Mouse (Mus musculus): ENCODE measurements around the gene Cers3. TPM values are rescaled to one million over a fixed set of nuclear protein-coding genes. Genes with fewer than 3 reads are reported as not detected.

Cers3 gene
- polyA plus RNA-seq (2015; fragmentation: Nextera tagmentation; extraction: Ambion mirVana): 0.46 and 0.57 TPM in 2 replicates

GRCm38 (mm10) chr7:66743377-66743781, at the start of gene Cers3:
Cers3 (plus strand) TSS chr7:66743504.
- H3K27ac ChIP-seq: no peak within 1 kb of the TSS
- no peak for ATAC-seq
- no peak within 1 kb of the TSS for H3K4me3 ChIP-seq
- no peaks in the 10 kb centered on the region for H3K4me1 ChIP-seq
- H3K36me3 ChIP-seq (ENCODE audit: poor library complexity, severe bottlenecking): no peaks in the 10 kb centered on the region
- no peak within 1 kb of the TSS for H3K9ac ChIP-seq
- no peak within 1 kb of the TSS for H3K4me2 ChIP-seq
- no peaks in the 10 kb centered on the region for H3K27me3 ChIP-seq
- 82% methylated on average over 9 of the region's 9 CpGs for WGBS
- H3K9me3 ChIP-seq (replicated peaks): no peaks in the 10 kb centered on the region

- 83% methylated on average over 7 of the region's 7 CpGs for WGBS
- Histone ChIP-seq H3K4me3 (no peak overlapping the region), H3K9ac (no peak overlapping the region), H3K9me3 (replicated peaks) (no peaks in the 10 kb centered on the region), H3K4me2 (no peak overlapping the region), H3K4me1 (peaks cover 5% of the 10 kb centered on the region; the same call in 1 of the 2 replicates), H3K27me3 (no peaks in the 10 kb centered on the region), H3K27ac (no peak overlapping the region), H3K36me3 (ENCODE audit: poor library complexity, severe bottlenecking) (peaks cover 13% of the 10 kb centered on the region; the same call in 1 of the 2 replicates)
- no peak for ATAC-seq
These were observed 48.8 kb upstream of the Cers3 start for GRCm38 (mm10) chr7:66694467-66694866.

- Histone ChIP-seq H3K27ac (no peak overlapping the region), H3K9me3 (replicated peaks) (no peaks in the 10 kb centered on the region), H3K36me3 (ENCODE audit: poor library complexity, severe bottlenecking) (peaks cover 64% of the 10 kb centered on the region), H3K4me3 (no peak overlapping the region), H3K4me1 (no peaks in the 10 kb centered on the region), H3K27me3 (no peaks in the 10 kb centered on the region), H3K4me2 (no peak overlapping the region), H3K9ac (no peak overlapping the region)
- WGBS: 92% methylated on average over 7 of the region's 7 CpGs
- ATAC-seq: no peak
These were observed 40.6 kb upstream of the Cers3 start for GRCm38 (mm10) chr7:66702721-66703120.

GRCm38 (mm10) chr7:66704631-66705030, 38.7 kb upstream of the Cers3 start:
- ATAC-seq: no peak
- peaks cover 67% of the 10 kb centered on the region for H3K36me3 ChIP-seq (ENCODE audit: poor library complexity, severe bottlenecking)

GRCm38 (mm10) chr7:66711166-66711565, 32.1 kb upstream of the Cers3 start:
- no peak for ATAC-seq
- Histone ChIP-seq H3K27me3 (no peaks in the 10 kb centered on the region), H3K4me2 (no peak overlapping the region), H3K27ac (no peak overlapping the region), H3K36me3 (ENCODE audit: poor library complexity, severe bottlenecking) (peaks cover 68% of the 10 kb centered on the region), H3K9me3 (replicated peaks) (no peaks in the 10 kb centered on the region), H3K9ac (no peak overlapping the region), H3K4me1 (no peaks in the 10 kb centered on the region), H3K4me3 (no peak overlapping the region)
- 69% methylated on average over 2 of the region's 2 CpGs for WGBS

More at GRCm38 (mm10) chr7:66704631-66705030, 38.7 kb upstream of the Cers3 start:
- H3K9ac ChIP-seq: no peak overlapping the region
- H3K27me3 ChIP-seq: no peaks in the 10 kb centered on the region
- H3K4me1 ChIP-seq: no peaks in the 10 kb centered on the region
- no peak overlapping the region for H3K4me3 ChIP-seq
- no peaks in the 10 kb centered on the region for H3K9me3 ChIP-seq (replicated peaks)
- H3K4me2 ChIP-seq: no peak overlapping the region
- WGBS: 94% methylated on average over 3 of the region's 3 CpGs
- no peak overlapping the region for H3K27ac ChIP-seq

- peaks cover 11% of the 10 kb centered on the region; the same call in 1 of the 2 replicates for H3K36me3 ChIP-seq (ENCODE audit: poor library complexity, severe bottlenecking)
- no peaks in the 10 kb centered on the region for H3K4me1 ChIP-seq
- H3K9me3 ChIP-seq (replicated peaks): no peaks in the 10 kb centered on the region
- no peak for ATAC-seq
- no peak overlapping the region for H3K27ac ChIP-seq
- no peak overlapping the region for H3K9ac ChIP-seq
- H3K4me3 ChIP-seq: no peak overlapping the region
- no peaks in the 10 kb centered on the region for H3K27me3 ChIP-seq
- H3K4me2 ChIP-seq: no peak overlapping the region
- WGBS: 79% methylated on average over 4 of the region's 4 CpGs
These were observed 18.8 kb upstream of the Cers3 start for GRCm38 (mm10) chr7:66724514-66724913.

GRCm38 (mm10) chr7:66724954-66725353, 18.4 kb upstream of the Cers3 start:
- Histone ChIP-seq H3K9me3 (replicated peaks) (no peaks in the 10 kb centered on the region), H3K36me3 (ENCODE audit: poor library complexity, severe bottlenecking) (peaks cover 11% of the 10 kb centered on the region; the same call in 1 of the 2 replicates), H3K27ac (no peak overlapping the region), H3K4me2 (no peak overlapping the region), H3K9ac (no peak overlapping the region), H3K4me1 (no peaks in the 10 kb centered on the region), H3K27me3 (no peaks in the 10 kb centered on the region), H3K4me3 (no peak overlapping the region)
- WGBS: 91% methylated on average over 6 of the region's 6 CpGs
- ATAC-seq: no peak

- Histone ChIP-seq H3K4me3 (no peak overlapping the region), H3K27me3 (no peaks in the 10 kb centered on the region), H3K27ac (no peak overlapping the region), H3K36me3 (ENCODE audit: poor library complexity, severe bottlenecking) (0 out of 2 replicates have a peak, but pooled peaks cover 5% of the 10 kb centered on the region), H3K9ac (no peak overlapping the region), H3K9me3 (replicated peaks) (no peaks in the 10 kb centered on the region), H3K4me1 (no peaks in the 10 kb centered on the region), H3K4me2 (no peak overlapping the region)
- 89% methylated on average over 6 of the region's 6 CpGs for WGBS
- ATAC-seq: no peak
These were observed 15.2 kb upstream of the Cers3 start for GRCm38 (mm10) chr7:66728072-66728471.

GRCm38 (mm10) chr7:66729232-66729631, 14.1 kb upstream of the Cers3 start:
- H3K4me2 ChIP-seq: no peak overlapping the region
- WGBS: 84% methylated on average over 2 of the region's 2 CpGs
- H3K4me3 ChIP-seq: no peak overlapping the region
- H3K9me3 ChIP-seq (replicated peaks): no peaks in the 10 kb centered on the region
- H3K27ac ChIP-seq: no peak overlapping the region
- no peaks in the 10 kb centered on the region for H3K4me1 ChIP-seq
- H3K36me3 ChIP-seq (ENCODE audit: poor library complexity, severe bottlenecking): 0 out of 2 replicates have a peak, but pooled peaks cover 5% of the 10 kb centered on the region
- no peaks in the 10 kb centered on the region for H3K27me3 ChIP-seq
- ATAC-seq: no peak
- H3K9ac ChIP-seq: no peak overlapping the region

- ATAC-seq: no peak
- Histone ChIP-seq H3K4me3 (no peak overlapping the region), H3K27me3 (no peaks in the 10 kb centered on the region), H3K9ac (no peak overlapping the region), H3K4me2 (no peak overlapping the region), H3K27ac (no peak overlapping the region), H3K4me1 (no peaks in the 10 kb centered on the region), H3K36me3 (ENCODE audit: poor library complexity, severe bottlenecking) (no peaks in the 10 kb centered on the region), H3K9me3 (replicated peaks) (no peaks in the 10 kb centered on the region)
- WGBS: 93% methylated on average over 17 of the region's 17 CpGs
These were observed 9.9 kb upstream of the Cers3 start for GRCm38 (mm10) chr7:66733431-66733830.

GRCm38 (mm10) chr7:66733882-66734281, 9.4 kb upstream of the Cers3 start:
- Histone ChIP-seq H3K4me2 (no peak overlapping the region), H3K27me3 (no peaks in the 10 kb centered on the region), H3K36me3 (ENCODE audit: poor library complexity, severe bottlenecking) (no peaks in the 10 kb centered on the region), H3K9ac (no peak overlapping the region), H3K27ac (no peak overlapping the region), H3K9me3 (replicated peaks) (no peaks in the 10 kb centered on the region), H3K4me3 (no peak overlapping the region), H3K4me1 (no peaks in the 10 kb centered on the region)
- 90% methylated on average over 11 of the region's 11 CpGs for WGBS
- ATAC-seq: no peak

GRCm38 (mm10) chr7:66734466-66734865, 8.8 kb upstream of the Cers3 start:
- Histone ChIP-seq H3K4me1 (no peaks in the 10 kb centered on the region), H3K27ac (no peak overlapping the region), H3K9ac (no peak overlapping the region), H3K9me3 (replicated peaks) (no peaks in the 10 kb centered on the region), H3K4me3 (no peak overlapping the region), H3K36me3 (ENCODE audit: poor library complexity, severe bottlenecking) (no peaks in the 10 kb centered on the region), H3K27me3 (no peaks in the 10 kb centered on the region), H3K4me2 (no peak overlapping the region)
- ATAC-seq: no peak
- 95% methylated on average over 4 of the region's 4 CpGs for WGBS

- Histone ChIP-seq H3K4me1 (no peaks in the 10 kb centered on the region), H3K27ac (no peak overlapping the region), H3K27me3 (no peaks in the 10 kb centered on the region), H3K9me3 (replicated peaks) (no peaks in the 10 kb centered on the region), H3K9ac (no peak overlapping the region), H3K36me3 (ENCODE audit: poor library complexity, severe bottlenecking) (no peaks in the 10 kb centered on the region), H3K4me2 (no peak overlapping the region), H3K4me3 (no peak overlapping the region)
- ATAC-seq: no peak
- WGBS: 91% methylated on average over 6 of the region's 6 CpGs
These were observed 8.3 kb upstream of the Cers3 start for GRCm38 (mm10) chr7:66734993-66735392.

Data from forebrain, embryonic 13.5 days (tissue).